Mouse (Mus musculus) liver, postnatal 0 days (tissue): ENCODE data around the gene Gm7861.
"Not testable (repeated sequence)": the region's sequence is repeated elsewhere in the genome, so short reads cannot be mapped to it uniquely, and the experiment has no call there.

Experiments
- CTCF ChIP-seq: sonication (generic); IDR thresholded peaks from 2 replicates; pipeline ENCODE4 v1.5.1; 2016; ENCODE audit warnings: antibody characterized with exemption, low read depth
- EP300 ChIP-seq: IDR thresholded peaks from 2 replicates; pipeline ENCODE4 v1.6.1; 2016; ENCODE audit warnings: antibody characterized with exemption, low read depth, mild to moderate bottlenecking

DNA sequence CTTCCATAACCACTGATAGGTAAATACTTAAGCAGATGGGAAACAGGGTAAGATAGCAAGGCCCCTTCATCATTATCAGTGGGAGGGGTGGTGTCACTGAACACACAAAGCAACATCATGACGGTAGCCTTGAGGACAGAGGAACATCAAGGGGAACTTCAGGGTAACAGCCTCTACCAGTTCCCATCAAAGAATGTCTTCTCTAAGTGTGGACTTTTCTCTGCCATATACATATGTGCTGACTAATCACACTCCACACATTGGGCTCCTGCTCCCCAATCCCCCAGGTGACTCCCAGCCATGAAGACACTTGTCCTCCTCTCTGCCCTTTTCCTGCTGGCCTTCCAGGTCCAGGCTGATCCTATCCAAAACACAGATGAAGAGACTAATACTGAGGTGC, 23.6 kb upstream of the Gm7861 start, which contains the start of gene Defa26:
- TF ChIP-seq CTCF, EP300: not testable (repeated sequence)
